Mouse (Mus musculus) intestine, embryonic 14.5 days (tissue): Measurements from ENCODE around the gene Spats1. TPM values are rescaled to one million over a fixed set of nuclear protein-coding genes. Genes with fewer than 3 reads are reported as not detected.
"Not testable (repeated sequence)": the region's sequence is repeated elsewhere in the genome, so short reads cannot be mapped to it uniquely, and the experiment has no call there.

Source experiments
- ATAC-seq: fragments of 200-750 bp; cut with Nextera tagmentation; replicated peaks from 2 replicates; pipeline ENCODE4 v1.8.0; 2017; ENCODE audit warnings: low read depth, moderate number of reproducible peaks, moderate TSS enrichment, moderate library complexity; ENCODE audit not compliant: low FRiP score, low TSS enrichment
- DNase-seq: peaks from one replicate; pipeline ENCODE4 v3.0.0-alpha.2; 2018; ENCODE audit warnings: low spot score
- H3K27ac ChIP-seq: fragments of 300-500 bp; sonication (generic); 2 replicates; pipeline ENCODE4 v1.5.1; 2014; ENCODE audit warnings: low read depth, mild to moderate bottlenecking, control low read depth
- H3K27me3 ChIP-seq: fragments of 300-500 bp; sonication (generic); replicated peaks from 2 replicates; pipeline ENCODE4 v1.6.1; 2014; ENCODE audit warnings: low read length, control low read depth; ENCODE audit not compliant: control insufficient read depth, insufficient read depth
- H3K36me3 ChIP-seq: fragments of 300-500 bp; sonication (generic); 2 replicates; pipeline ENCODE4 v1.6.1; 2014; ENCODE audit warnings: low read length, control low read depth; ENCODE audit not compliant: control insufficient read depth, insufficient read depth
- H3K4me1 ChIP-seq: fragments of 300-500 bp; sonication (generic); replicated peaks from 2 replicates; pipeline ENCODE4 v1.6.1; 2014; ENCODE audit warnings: low read length, control low read depth, mixed read lengths; ENCODE audit not compliant: control insufficient read depth, insufficient read depth
- H3K4me2 ChIP-seq: fragments of 300-500 bp; sonication (generic); 2 replicates; pipeline ENCODE4 v1.6.1; 2014; ENCODE audit warnings: low read length
- H3K4me3 ChIP-seq: fragments of 300-500 bp; sonication (generic); 2 replicates; pipeline ENCODE4 v1.5.1; 2014; ENCODE audit warnings: low read depth, low read length, control low read depth, mixed read lengths
- H3K9ac ChIP-seq: fragments of 300-500 bp; sonication (generic); 2 replicates; pipeline ENCODE4 v1.6.1; 2014; ENCODE audit warnings: mild to moderate bottlenecking, low read length
- H3K9me3 ChIP-seq: fragments of 300-500 bp; sonication (generic); 2 replicates; pipeline ENCODE4 v1.6.1; 2016; ENCODE audit warnings: low read length, control low read depth; ENCODE audit not compliant: control insufficient read depth
- whole genome bisulfite sequencing: fragments of 180-500 bp; shearing (Covaris S2); extraction: QIAGEN DNeasy Blood & Tissue Kit; methylation state at CpG from one replicate; pipeline ENCODE4 v1.1.7; 2014; 5-methylcytosine and 5-hydroxymethylcytosine counted together
- polyA plus RNA-seq: library from polyadenylated mRNA; unstranded; fragments of >200 nt; fragmentation: Nextera tagmentation; extraction: Ambion mirVana; gene quantifications from 2 replicates; pipeline ENCODE4 v1.2.1, GENCODE M21; 2014

The Spats1 gene
- polyA plus RNA-seq, 1 experiment from 2014 or later: 0.65 TPM

DNA sequence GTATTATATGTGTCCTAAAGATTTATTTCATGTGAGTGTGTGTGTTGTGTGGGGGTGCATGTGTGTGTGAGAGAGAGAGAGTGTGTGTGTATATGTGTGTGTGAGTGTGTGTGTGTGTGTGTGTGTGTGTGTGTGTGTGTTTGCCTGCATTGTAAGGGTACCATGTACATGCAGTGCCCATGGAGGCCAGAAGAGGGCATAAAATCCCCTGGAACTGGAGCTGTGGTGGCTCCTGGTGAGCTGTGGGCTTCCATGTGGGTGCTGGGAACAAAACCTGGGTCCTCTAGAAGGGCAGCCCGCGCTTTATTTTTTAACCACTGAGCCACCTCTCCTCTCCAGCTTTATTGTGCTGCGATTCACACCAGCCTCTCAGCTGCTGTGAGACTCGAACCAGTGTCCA lies 12.7 kb downstream of the Spats1 start:
- DNase-seq: no peak
- Histone ChIP-seq H3K4me2 (no peak overlapping the region), H3K9me3 (0 out of 2 replicates have a peak, but pooled peaks cover 3% of the 10 kb centered on the region), H3K4me3 (no peak overlapping the region), H3K36me3 (no peaks in the 10 kb centered on the region), H3K4me1 (no peaks in the 10 kb centered on the region), H3K27me3 (no peaks in the 10 kb centered on the region), H3K27ac (no peak overlapping the region), H3K9ac (no peak overlapping the region)
- WGBS: 84% methylated on average over 4 of the region's 4 CpGs
- ATAC-seq: no peak

DNA sequence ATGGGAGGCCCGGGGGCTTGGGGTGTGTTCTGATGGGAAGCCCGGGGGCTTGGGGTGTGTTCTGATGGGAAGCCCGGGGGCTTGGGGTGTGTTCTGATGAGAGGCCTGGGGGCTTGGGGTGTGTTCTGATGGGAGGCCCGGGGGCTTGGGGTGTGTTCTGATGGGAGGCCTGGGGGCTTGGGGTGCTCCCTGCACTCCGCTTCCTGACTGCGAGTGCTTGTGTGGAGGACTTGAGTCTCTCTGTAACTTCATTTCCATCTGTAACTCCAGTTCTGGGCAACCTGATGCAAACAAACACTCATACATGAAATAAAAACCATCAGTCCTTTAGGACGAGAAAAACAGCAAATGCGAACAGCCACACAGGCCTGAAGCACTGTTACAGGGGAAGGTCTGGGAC lies 16.2 kb downstream of the Spats1 start:
- Histone ChIP-seq H3K4me1 (no peaks in the 10 kb centered on the region), H3K36me3 (no peaks in the 10 kb centered on the region), H3K4me3 (no peak overlapping the region), H3K9ac (no peak overlapping the region), H3K9me3 (no peaks in the 10 kb centered on the region), H3K27me3 (no peaks in the 10 kb centered on the region), H3K4me2 (no peak overlapping the region), H3K27ac (no peak overlapping the region)
- DNase-seq (no peak), ATAC-seq (no peak)
- 81% methylated on average over 8 of the region's 8 CpGs for WGBS

DNA sequence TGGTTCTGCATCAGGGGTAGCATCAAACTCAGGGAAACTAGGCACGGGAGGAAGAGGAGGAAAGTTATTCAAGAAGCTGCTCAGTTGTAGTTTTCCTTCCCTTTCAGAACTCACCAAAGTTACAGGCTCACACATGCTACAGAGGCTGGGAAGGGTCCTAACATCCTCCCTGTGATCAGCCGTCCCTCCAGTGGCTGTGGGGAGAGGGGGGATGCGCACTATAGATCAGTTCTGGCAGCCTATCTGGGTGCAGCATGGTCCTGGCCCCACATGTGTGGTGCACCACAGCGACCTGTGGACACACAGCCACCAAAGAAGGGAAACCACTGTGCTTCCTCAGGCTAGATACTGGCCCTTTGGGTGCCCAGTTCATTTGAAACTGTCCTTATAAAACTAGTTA lies 16.7 kb downstream of the Spats1 start:
- Histone ChIP-seq H3K4me3 (no peak overlapping the region), H3K27me3 (no peaks in the 10 kb centered on the region), H3K9me3 (no peaks in the 10 kb centered on the region), H3K36me3 (no peaks in the 10 kb centered on the region), H3K4me2 (no peak overlapping the region), H3K27ac (no peak overlapping the region), H3K9ac (no peak overlapping the region), H3K4me1 (no peaks in the 10 kb centered on the region)
- 79% methylated on average over 4 of the region's 4 CpGs for WGBS
- ATAC-seq (no peak), DNase-seq (no peak)

DNA sequence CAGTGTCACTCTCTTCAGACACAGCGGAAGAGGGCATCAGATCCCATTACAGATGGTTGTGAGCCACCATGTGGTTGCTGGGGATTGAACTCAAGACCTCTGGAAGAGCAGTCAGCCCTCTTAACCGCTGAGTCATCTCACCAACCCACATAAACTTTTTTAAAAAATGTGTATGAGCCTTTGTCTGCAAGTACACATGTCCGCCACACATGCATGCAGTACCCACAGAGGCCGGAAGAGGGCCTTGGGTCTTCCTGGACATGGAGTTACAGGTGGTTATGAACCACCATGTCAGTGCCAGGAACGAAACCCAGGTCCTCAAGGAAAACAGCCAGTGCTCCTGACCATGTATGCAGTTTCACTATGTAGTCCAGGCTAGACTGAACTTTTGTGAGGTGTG lies 17.7 kb downstream of the Spats1 start:
- ATAC-seq: no peak
- WGBS: 87% methylated on average over 5 of the region's 5 CpGs

DNA sequence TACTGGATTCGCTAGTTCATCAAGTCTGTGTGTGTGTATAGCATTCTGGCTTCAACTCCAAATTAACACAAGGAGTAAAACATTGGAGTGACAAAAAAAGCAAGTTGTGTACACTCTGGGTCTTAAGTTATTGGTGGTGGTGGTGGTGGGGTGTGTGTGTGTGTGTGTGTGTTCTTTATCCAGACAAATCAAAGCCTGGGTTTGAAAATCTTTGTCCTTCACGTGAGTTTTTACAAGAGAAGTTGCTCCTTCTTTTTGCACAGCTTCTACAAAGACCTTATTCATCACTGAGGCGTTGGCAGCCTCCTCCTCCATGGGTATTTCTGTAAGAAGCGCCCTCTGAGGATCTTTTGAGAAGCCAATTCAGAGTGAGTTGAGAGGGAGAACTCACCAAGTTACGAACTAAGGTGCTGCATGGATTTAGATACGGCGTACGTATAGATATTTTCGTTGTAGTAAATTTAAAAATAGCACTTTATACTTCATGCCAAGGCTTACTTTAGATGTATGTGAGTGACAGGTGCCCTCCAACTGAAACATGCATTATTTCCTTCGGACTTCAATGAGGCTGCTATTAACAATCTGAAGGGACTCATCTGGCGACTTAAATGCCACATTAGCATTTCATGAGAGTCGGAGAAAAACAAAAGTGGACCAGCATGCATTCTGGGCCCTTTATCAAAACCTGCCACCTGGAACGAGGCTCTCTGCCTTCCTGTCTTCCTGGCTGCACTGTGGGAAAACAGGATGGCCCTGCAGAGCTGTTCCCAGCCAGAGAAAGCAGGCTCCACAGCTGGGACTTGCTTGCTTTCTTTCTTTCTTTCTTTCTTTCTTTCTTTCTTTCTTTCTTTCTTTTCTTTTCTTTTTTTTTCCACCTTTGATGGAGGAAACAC lies 18.7 kb downstream of the Spats1 start:
- Histone ChIP-seq H3K9ac (no peak overlapping the region), H3K9me3 (no peaks in the 10 kb centered on the region), H3K27me3 (no peaks in the 10 kb centered on the region), H3K27ac (no peak overlapping the region), H3K36me3 (no peaks in the 10 kb centered on the region), H3K4me3 (no peak overlapping the region), H3K4me1 (no peaks in the 10 kb centered on the region), H3K4me2 (no peak overlapping the region)
- DNase-seq: no peak
- no peak for ATAC-seq
- 63% methylated on average over 13 of the region's 13 CpGs for WGBS

More for the DNA sequence above, 17.7 kb downstream of the Spats1 start:
- Histone ChIP-seq H3K4me1 (no peaks in the 10 kb centered on the region), H3K9me3 (no peaks in the 10 kb centered on the region), H3K4me3 (no peak overlapping the region), H3K9ac (no peak overlapping the region), H3K27me3 (no peaks in the 10 kb centered on the region), H3K36me3 (no peaks in the 10 kb centered on the region), H3K4me2 (no peak overlapping the region), H3K27ac (no peak overlapping the region)
- no peak for DNase-seq

DNA sequence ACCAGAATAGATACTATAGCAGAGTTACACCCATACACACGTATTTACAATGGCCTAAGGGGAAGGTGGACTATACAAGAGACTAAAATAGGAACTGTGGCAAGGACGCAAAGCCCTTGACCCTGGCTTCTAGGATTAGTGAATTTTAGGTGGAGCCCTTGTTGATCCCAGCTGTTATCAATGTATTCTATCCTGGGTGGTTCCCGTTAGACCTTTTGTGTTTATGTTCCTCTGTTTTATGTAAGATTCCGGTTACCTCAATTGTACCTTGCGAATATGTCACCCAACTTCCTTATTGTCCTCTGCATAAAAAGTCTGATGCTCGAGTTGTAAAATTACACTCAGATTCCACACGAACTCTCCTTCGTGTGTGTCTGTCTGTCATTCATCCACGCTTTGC lies 19.4 kb downstream of the Spats1 start:
- not testable (repeated sequence) for H3K4me1 ChIP-seq, H3K27me3 ChIP-seq, H3K4me2 ChIP-seq, H3K9me3 ChIP-seq, ATAC-seq, DNase-seq, H3K9ac ChIP-seq, H3K36me3 ChIP-seq, H3K4me3 ChIP-seq, H3K27ac ChIP-seq
- WGBS: 91% methylated on average over 8 of the region's 9 CpGs

DNA sequence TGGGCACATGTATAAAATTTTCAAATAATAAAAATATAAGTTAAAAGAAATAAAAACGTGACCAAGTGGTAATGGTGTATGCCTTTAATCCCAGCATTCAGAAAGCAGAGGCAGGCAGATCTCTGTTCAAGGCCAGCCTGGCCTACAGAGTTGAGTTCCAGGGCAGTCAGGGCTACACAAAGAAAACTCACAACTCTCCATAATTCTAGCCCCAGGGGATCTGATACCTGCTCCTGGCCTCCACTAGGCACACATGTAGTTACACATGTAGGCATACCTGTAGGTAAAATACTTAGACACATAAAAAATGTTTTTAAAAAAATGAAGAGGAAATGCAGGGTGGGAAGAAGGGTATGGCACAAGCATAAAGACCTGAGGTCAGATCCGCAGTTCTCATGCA lies 20.4 kb downstream of the Spats1 start:
- no peak overlapping the region for H3K27ac ChIP-seq
- no peak overlapping the region for H3K4me2 ChIP-seq
- H3K9ac ChIP-seq: no peak overlapping the region
- no peaks in the 10 kb centered on the region for H3K4me1 ChIP-seq
- H3K4me3 ChIP-seq: no peak overlapping the region
- H3K9me3 ChIP-seq: no peaks in the 10 kb centered on the region
- no peaks in the 10 kb centered on the region for H3K27me3 ChIP-seq
- WGBS: 87% methylated on average over 2 of the region's 2 CpGs
- DNase-seq: no peak
- ATAC-seq: no peak
- H3K36me3 ChIP-seq: no peaks in the 10 kb centered on the region

DNA sequence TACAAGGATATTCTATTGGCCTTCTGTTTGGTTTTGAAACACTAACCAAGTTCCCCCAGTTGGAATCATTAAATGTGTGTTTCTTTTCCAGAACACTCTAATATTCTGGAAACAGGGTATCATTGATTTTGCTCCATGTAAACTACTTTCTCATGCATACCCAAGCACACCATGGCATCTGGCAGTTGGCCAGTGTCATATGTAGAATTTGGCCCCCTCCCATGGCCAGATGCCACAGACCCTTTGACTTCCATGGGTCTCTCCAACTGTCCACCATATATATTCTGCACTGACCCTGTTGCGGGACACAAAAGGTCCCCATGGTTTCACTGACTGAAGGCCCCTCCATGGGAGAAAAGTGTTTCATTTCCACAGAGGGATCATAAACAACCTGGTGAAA lies 22.9 kb downstream of the Spats1 start:
- Histone ChIP-seq H3K27me3 (no peaks in the 10 kb centered on the region), H3K4me1 (no peaks in the 10 kb centered on the region), H3K9ac (no peak overlapping the region), H3K27ac (no peak overlapping the region), H3K36me3 (no peaks in the 10 kb centered on the region), H3K9me3 (no peaks in the 10 kb centered on the region), H3K4me2 (no peak overlapping the region), H3K4me3 (no peak overlapping the region)
- ATAC-seq (no peak), DNase-seq (no peak)
- 97% methylated on average over 1 of the region's 1 CpGs for WGBS

DNA sequence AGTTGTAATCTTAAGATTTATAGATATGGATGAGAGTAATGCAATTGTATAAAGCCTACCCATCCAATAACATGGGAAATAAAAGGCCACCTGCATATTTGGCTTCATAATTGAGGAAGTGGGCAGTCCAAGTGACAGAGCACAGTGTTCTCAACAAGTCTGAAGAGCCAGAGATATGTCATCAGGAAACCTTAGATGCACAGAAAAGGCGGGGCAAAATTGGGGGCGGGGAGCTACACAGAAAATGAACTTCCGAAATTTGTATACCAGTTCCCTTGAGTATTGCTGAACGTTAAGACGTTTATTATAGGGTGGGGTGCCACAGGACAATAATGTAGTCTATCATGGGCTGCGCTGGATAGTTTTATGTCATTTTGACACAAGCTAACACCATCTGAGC lies 25.1 kb downstream of the Spats1 start:
- ATAC-seq: no peak
- DNase-seq: no peak

More for the DNA sequence above, 25.1 kb downstream of the Spats1 start:
- Histone ChIP-seq H3K4me2 (no peak overlapping the region), H3K4me3 (no peak overlapping the region), H3K36me3 (peaks cover 11% of the 10 kb centered on the region; the same call in 1 of the 2 replicates), H3K27ac (no peak overlapping the region), H3K4me1 (no peaks in the 10 kb centered on the region), H3K9me3 (no peaks in the 10 kb centered on the region), H3K27me3 (no peaks in the 10 kb centered on the region), H3K9ac (no peak overlapping the region)
- 89% methylated on average over 6 of the region's 6 CpGs for WGBS
